Mouse (Mus musculus) heart, adult 2 months (tissue): ENCODE results near the gene Rassf3. TPM values are rescaled to one million over a fixed set of nuclear protein-coding genes. Genes with fewer than 3 reads are reported as not detected.

Source experiments
- DNase-seq, 2 experiments: peaks; one replicate each; pipeline ENCODE4 v3.0.0; 2021
- H3K27ac ChIP-seq: fragments of 200-600 bp; 2 replicates; pipeline ENCODE4 v1.8.1; 2022
- H3K27me3 ChIP-seq: fragments of 200-500 bp; 2 replicates; pipeline ENCODE4 v1.6.1; 2012; ENCODE audit warnings: mild to moderate bottlenecking, low read length, inconsistent platforms, mixed read lengths; ENCODE audit not compliant: control insufficient read depth, insufficient read depth
- H3K36me3 ChIP-seq: fragments of 200-500 bp; 2 replicates; pipeline ENCODE4 v1.6.1; 2012; ENCODE audit warnings: low read length, inconsistent platforms; ENCODE audit not compliant: control insufficient read depth, insufficient read depth
- H3K4me1 ChIP-seq: fragments of 200-500 bp; 2 replicates; pipeline ENCODE4 v1.6.1; 2011; ENCODE audit warnings: low read length; ENCODE audit not compliant: control insufficient read depth, insufficient read depth
- H3K4me3 ChIP-seq: fragments of 200-600 bp; 2 replicates; pipeline ENCODE4 v1.8.1; 2022
- H3K79me2 ChIP-seq: fragments of 200-500 bp; replicated peaks from 2 replicates; pipeline ENCODE4 v1.6.1; 2012; ENCODE audit warnings: mild to moderate bottlenecking, inconsistent platforms, low read length, moderate library complexity, mixed read lengths; ENCODE audit not compliant: control insufficient read depth, insufficient read depth
- H3K9ac ChIP-seq: fragments of 200-500 bp; 2 replicates; pipeline ENCODE4 v1.6.1; 2012; ENCODE audit warnings: low read depth, mild to moderate bottlenecking, control low read depth, inconsistent platforms, low read length, mixed read lengths
- CTCF ChIP-seq: fragments of 200-600 bp; IDR thresholded peaks from 2 replicates; pipeline ENCODE4 v1.8.1; 2022; ENCODE audit warnings: antibody characterized with exemption, mild to moderate bottlenecking, moderate library complexity
- EP300 ChIP-seq: fragments of 200-500 bp; IDR thresholded peaks from 2 replicates; pipeline ENCODE4 v1.6.1; 2011; ENCODE audit warnings: low read depth, low read length, control low read depth; ENCODE audit not compliant: insufficient read depth
- POLR2A ChIP-seq: fragments of 200-500 bp; IDR thresholded peaks from 2 replicates; pipeline ENCODE4 v1.6.1; 2011; ENCODE audit warnings: mild to moderate bottlenecking, low read depth, low read length, control low read depth; ENCODE audit not compliant: insufficient read depth
- WGBS: fragments of 180-500 bp; shearing (Covaris S2); methylation state at CpG from one replicate; pipeline ENCODE4 v1.1.7; 2018; 5-methylcytosine and 5-hydroxymethylcytosine counted together
- intact Hi-C: fragments of 180-260 bp; cut with DNase I; formaldehyde crosslinking; loops from one replicate; pipeline ENCODE4 v1.15.1; 2025
- polyA plus RNA-seq: library from polyadenylated mRNA; depleted of rRNA; stranded (reverse); fragments of >200 nt; gene quantifications from 2 replicates; pipeline ENCODE4 v1.2.3, GENCODE M21; 2012
- total RNA-seq, 2 experiments: library from RNA; stranded (reverse); gene quantifications; 2 replicates each; pipeline ENCODE4 v1.2.3; 2021

Rassf3 gene
- total and polyA plus RNA-seq, 3 experiments, result 69.4 to 135 (median 134) TPM

DNA sequence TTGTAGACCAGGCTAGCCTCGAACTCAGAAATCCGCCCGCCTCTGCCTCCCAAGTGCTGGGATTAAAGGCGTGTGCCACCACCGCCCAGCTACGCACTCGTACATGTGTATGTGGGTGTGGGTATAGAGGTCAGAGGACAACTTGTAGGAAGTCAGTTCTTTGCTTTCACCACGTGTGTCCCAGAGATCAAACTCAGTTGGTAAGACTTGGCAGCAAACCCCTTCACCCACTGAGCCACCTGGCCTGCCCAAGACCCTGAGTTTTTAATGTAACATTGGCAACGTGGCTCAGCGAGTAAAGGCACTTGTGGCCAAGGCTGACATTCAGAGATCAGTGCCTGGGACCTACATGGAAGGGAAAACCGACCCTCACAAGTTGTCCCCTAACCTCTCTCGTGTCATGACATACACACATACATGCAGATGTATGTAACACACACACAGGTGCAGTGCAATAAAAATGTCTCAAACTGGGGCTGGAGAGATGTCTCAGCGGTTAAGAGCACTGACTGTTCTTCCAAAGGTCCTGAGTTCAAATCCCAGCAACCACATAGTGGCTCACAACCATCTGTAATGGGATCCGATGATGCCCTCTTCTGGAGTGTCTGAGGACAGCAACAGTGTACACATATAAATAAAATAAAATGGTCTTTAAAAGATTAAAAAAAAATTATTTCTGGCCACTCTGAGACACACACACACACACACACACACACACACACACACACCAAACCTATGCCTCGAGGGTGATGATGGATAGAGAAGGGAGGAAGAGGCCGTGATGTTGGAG is 31.8 kb upstream of the Rassf3 start:
- Histone ChIP-seq H3K27me3 (no peaks in the 10 kb centered on the region), H3K27ac (no peak overlapping the region), H3K79me2 (no peaks in the 10 kb centered on the region), H3K4me3 (no peak overlapping the region), H3K36me3 (no peaks in the 10 kb centered on the region), H3K4me1 (peaks cover 2% of the 10 kb centered on the region), H3K9ac (no peak overlapping the region)
- TF ChIP-seq CTCF (peak; percentile 46), POLR2A (no peak)
- 94% methylated on average over 16 of the region's 16 CpGs for WGBS
- no peak for DNase-seq
- intact Hi-C loops, result no loop called here

DNA sequence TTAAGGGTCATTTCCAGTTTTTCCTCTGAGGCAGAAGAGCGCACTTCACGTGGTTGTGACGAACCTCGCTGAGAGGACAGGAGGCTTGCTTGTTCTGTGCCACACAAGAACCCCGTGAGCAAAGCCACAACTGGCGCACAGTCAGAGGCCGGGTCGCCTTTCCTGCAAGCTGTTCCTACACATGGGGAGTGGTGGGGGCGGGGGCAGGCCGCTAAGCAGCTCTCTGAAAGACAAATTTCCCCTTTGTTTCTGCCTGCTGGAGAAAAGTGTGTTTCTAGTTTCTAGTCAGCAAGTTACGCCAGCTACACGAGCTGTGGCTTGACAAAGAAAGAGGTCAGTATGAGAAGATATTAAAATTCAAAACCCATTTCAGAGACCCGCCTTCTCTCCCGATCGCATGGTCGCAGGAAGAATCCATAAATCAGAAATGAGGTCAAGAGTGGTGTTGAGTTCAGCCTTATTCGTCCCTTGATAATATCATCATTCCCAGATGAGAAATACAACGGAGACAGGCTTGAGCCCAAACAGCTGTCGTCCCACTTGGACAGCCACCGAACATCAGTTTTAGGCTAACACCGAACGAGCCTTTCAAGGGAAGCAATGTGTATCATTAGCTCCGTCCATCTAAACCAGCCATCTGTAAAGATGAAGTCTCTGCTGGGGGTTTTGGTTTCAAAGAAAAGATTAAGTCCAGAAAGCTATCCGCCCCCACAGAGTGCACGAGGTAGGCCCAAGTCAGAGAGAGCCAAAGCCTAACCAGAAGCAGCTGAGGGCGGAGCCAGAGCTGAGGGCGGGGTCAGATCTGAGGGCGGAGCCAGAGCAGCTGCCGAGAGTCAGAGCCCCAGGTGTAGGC is 30.8 kb upstream of the Rassf3 start:
- TF ChIP-seq POLR2A (no peak), CTCF (no peak), EP300 (no peak)
- Histone ChIP-seq H3K79me2 (no peaks in the 10 kb centered on the region), H3K9ac (no peak overlapping the region), H3K4me3 (no peak overlapping the region), H3K36me3 (no peaks in the 10 kb centered on the region), H3K4me1 (peaks cover 2% of the 10 kb centered on the region), H3K27me3 (no peaks in the 10 kb centered on the region), H3K27ac (peak overlapping the region; percentile 26; the same call in 1 of the 2 replicates)
- intact Hi-C loops, result no loop called here
- 59% methylated on average over 29 of the region's 29 CpGs for WGBS
- DNase-seq, result peak; percentile 75 to 78

- Histone ChIP-seq H3K4me1 (peaks cover 3% of the 10 kb centered on the region), H3K79me2 (no peaks in the 10 kb centered on the region), H3K4me3 (peak overlapping the region; percentile 54; the same call in 1 of the 2 replicates), H3K27me3 (no peaks in the 10 kb centered on the region), H3K9ac (no peak overlapping the region), H3K36me3 (no peaks in the 10 kb centered on the region), H3K27ac (peak overlapping the region; percentile 5)
- no peak for DNase-seq
- WGBS, result 53% methylated on average over 7 of the region's 7 CpGs
- intact Hi-C loops, result no loop called here
- TF ChIP-seq EP300 (no peak), CTCF (no peak), POLR2A (no peak)
Observed at GRCm38 (mm10) chr10:121505929-121506328, 29.8 kb upstream of the Rassf3 start.

DNA sequence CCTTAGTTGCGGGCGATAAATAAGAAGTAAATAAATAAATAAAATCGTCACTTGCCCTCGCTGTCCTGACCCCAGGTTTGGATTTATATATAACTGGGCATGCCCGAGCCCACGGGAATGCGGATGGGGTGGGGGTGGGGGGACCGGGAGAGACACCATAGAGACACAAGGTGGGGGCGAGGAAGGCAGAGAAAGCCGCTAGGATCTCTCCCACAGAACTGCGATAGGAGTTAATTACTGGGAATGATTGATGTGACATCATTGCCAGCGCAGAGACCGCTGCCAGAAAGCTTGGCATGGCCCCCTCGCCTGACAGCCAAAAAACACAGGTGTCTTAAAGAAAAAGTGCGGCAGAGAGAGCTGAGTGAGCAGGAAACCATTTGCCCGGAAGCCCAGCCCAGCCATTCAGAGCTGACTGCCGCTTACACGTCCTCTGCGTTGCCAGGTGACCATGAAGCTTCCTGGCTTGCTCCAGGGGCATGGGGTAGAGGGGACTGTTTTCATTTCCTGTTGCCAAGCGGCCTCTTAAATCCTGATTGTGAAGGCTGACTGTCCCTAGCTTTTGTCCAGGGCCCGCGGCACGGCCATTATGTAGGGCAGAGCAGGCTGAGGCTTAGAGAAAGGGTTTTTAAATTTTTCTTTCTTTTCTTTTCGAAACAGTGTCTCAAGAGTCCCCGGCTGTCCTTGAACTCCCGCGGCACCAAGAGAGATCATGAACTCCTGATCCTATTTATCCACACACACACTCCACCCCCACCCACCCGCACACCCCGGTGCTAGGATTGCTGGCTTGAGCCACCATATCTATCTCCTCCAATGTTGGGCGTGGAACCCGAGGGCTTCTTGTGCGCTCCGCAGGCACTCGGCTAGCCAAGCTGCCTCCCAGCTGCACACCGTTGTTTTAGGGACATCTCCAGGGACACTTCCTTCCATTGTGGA is 29.1 kb upstream of the Rassf3 start:
- Histone ChIP-seq H3K4me3 (peak overlapping the region; percentile 54), H3K36me3 (no peaks in the 10 kb centered on the region), H3K4me1 (peaks cover 2% of the 10 kb centered on the region), H3K27me3 (no peaks in the 10 kb centered on the region), H3K27ac (peak overlapping the region; percentile 5), H3K9ac (peak overlapping the region; percentile 33; the same call in 1 of the 2 replicates), H3K79me2 (no peaks in the 10 kb centered on the region)
- WGBS, result 16% methylated on average over 35 of the region's 35 CpGs
- DNase-seq, result peak; percentile 72 to 85
- TF ChIP-seq POLR2A, result no peak
- TF ChIP-seq CTCF, result no peak
- 0 out of 2 replicates have a peak, but pooled peaks have one; percentile 20 for TF ChIP-seq EP300
- intact Hi-C loops, result no loop called here

DNA sequence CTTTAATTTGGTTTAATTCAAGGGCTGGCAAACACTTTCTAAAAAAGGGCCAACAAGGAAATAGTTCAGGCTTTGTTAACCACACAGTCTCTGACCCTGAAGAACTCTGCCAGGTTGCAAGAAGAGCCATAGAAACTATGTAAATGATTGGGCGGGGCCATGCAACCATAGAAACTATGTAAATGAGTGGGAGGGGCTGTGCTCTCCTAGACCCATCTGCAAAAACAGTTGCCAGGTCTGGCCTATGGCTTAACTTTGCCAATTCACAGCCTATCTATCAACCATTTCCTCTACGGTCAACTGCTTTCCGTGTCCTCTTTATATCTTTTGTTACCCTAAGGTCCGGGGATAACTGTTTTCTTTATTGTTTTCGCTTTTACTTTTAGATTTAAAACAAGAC is 25.0 kb upstream of the Rassf3 start:
- H3K27me3 ChIP-seq, result no peaks in the 10 kb centered on the region
- H3K27ac ChIP-seq, result no peak overlapping the region; the same call in 1 of the 2 replicates
- peaks cover 13% of the 10 kb centered on the region for H3K4me1 ChIP-seq
- peak in 1 of 2 experiments; percentile 24 for DNase-seq
- TF ChIP-seq POLR2A (no peak), EP300 (no peak), CTCF (no peak)
- no peaks in the 10 kb centered on the region for H3K36me3 ChIP-seq
- H3K79me2 ChIP-seq, result no peaks in the 10 kb centered on the region
- intact Hi-C loops, result no loop called here
- no peak overlapping the region for H3K9ac ChIP-seq
- no peak overlapping the region for H3K4me3 ChIP-seq
- 59% methylated on average over 5 of the region's 5 CpGs for WGBS
